Mouse (Mus musculus): Measurements from ENCODE around the gene Gtpbp4. TPM values are rescaled to one million over a fixed set of nuclear protein-coding genes. Genes with fewer than 3 reads are reported as not detected.
"Not testable (repeated sequence)": the region's sequence is repeated elsewhere in the genome, so short reads cannot be mapped to it uniquely, and the experiment has no call there.

The Gtpbp4 gene
- 10 to 100 TPM; 35.9 to 38.1 TPM for total RNA-seq (2021)
- long read RNA-seq, experiment 1, full-length matches to known transcripts: 28 of 34 reads
- long read RNA-seq, experiment 1, partial matches to known transcripts: 2 of 34 reads
- long read RNA-seq, experiment 1, other reads (novel, unspliced or antisense): 4 of 34 reads
- long read RNA-seq, experiment 2, full-length matches to known transcripts: 51 of 55 reads
- long read RNA-seq, experiment 2, partial matches to known transcripts: 0 of 55 reads
- long read RNA-seq, experiment 2, other reads (novel, unspliced or antisense): 4 of 55 reads

- DNase-seq: peak; percentile 96
These were observed at the start of gene Gtpbp4 for GRCm38 (mm10) chr13:8995990-8996786. Gene Gtpbp4, minus strand, starts transcription at chr13:8996083.

- no peak for DNase-seq
These were observed 48.8 kb upstream of the Gtpbp4 start for GRCm38 (mm10) chr13:9044731-9045130.

DNA sequence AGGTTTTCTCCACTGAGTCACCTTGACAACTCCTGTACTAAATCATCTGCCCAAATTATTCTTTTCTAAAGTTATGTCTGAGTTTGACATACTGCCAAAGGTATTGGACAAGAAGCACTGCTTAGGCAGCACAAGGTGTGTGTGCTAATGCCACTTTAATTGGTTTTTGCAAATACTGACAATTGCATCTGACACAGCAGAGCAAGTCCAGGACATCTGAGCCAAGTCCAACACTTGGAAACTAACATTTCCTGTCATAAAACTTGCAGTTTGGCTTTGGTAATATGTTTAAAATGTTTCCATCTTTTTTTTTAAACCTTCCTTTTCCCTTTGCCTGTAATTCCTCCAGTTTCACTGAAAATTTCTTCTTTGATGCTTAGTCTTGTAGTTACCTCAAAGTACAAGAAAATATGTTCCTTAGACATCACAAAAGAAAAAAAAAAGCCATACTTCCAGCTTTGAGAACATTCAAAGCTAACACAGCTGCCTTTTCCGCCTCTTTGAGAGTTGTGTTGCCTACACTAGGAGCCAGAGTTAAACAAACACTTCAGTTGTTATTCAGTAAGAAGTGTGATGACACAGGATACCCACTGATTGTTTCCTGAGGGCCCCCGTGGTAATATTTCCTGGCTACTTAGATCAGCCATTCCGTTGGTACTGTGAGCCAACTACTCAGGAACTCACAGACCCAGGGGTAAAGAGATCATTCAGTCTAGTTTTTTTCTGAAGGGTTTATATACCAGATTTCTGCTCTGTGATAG, 47.6 kb upstream of the Gtpbp4 start:
- no peak for DNase-seq

DNA sequence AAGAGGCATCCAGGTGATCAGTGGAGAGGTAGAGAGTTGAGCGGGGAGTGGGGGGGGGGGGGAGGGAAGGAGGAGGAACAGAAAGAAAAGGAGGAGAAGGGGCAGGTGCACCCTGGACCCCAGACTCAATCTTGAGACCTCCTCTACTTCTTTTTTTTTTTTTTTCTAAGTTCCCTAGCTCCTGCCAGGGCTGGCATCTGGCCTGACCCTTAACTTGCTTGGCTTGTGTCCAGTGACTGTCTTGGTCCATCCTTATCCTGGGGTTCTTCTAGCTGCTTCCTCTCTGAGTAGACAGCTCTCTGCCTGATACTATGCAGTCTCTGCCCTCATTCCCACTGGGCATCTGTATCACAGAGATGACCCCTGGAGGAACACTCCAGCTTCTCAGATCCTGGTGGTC, 44.7 kb upstream of the Gtpbp4 start:
- no peak for DNase-seq

DNA sequence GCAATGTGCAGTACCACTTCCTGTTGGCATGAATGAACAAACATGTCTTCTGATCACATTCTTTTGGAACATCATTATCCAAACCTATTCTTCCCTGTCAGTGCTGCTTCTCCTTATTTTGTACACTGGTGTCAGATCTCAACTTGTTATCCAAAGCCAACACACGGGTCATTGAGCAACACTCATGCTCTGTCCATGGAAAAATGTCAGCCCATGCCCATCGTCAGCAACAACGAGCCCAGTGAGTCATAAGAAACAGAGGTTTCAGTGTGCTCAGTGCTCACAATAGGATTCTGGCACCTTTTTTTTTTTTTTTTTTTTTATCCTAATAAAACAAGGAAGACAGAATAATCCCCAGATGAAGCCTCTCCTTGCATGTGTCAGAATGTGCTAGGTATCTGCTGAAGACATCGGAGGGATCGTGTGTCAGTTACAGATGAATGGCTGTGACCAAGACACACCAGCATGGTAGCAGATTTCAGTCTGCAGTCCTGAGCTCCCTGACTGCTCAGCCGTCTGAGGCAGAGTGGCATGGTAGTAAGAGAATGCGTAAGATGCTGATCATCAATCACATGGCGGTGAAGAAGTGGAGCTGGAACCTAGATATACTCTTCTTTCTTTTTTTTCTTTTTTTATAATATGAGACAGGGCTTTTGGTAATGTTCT, 36.2 kb upstream of the Gtpbp4 start:
- no peak for DNase-seq

DNA sequence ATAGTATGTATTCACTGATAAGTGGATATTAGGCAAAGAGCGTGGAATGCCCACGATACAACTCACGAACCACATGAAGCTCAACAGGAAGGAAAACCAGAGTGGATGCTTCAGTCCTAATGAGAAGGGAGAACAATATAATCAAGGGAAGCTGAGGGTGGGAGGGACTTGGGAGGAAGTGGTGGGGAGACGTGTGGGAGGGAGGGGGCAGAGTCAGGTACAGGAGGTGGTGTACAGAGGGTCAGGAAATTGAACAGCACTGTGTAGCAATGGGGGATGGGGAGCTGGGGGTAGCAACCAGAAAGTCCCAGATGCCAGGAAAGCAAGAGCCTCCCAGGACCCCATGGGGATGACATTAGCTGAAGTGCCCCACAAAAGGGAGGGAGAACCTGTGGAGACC, 34.5 kb upstream of the Gtpbp4 start:
- DNase-seq: no peak

- no peak for DNase-seq
These were observed 31.4 kb upstream of the Gtpbp4 start for GRCm38 (mm10) chr13:9027251-9027650.

DNA sequence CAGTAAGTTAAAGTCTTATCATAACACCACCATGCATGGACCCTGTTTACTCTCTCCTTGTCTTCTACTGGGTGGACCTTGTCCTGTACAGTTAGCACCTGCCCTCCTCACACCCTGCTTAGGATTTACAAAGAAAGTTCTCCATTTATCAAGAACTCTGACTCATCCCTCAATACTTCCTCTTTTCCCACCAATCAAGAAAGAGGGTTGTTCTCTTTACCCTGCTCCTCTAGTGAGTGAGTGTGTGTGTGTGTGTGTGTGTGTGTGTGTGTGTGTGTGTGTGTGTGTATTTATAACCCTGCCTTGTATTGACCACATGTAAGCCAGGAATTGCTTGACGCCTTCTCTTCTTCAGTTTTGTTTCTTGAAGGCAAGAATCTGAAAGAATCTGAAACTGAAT, 26.7 kb upstream of the Gtpbp4 start:
- no peak for DNase-seq

DNA sequence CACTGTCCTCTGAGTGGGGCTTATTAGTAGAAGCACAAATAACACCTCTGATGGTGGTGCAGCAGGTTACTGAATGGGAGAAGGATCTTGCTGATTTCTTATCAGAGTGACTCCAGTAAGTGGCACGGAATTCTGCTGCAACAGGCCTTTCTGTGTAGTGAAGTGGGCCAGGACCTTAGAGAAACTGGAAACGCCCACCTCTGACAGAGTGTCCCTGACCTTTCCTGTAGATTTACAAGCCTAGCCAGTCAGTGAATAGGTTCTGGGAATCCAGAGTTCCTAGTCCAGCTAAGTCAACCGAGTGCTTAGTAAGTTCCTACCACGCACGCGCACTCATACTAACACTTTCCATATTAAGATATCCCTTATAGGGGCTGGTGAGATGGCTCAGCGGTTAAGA, 25.7 kb upstream of the Gtpbp4 start:
- DNase-seq: no peak

DNA sequence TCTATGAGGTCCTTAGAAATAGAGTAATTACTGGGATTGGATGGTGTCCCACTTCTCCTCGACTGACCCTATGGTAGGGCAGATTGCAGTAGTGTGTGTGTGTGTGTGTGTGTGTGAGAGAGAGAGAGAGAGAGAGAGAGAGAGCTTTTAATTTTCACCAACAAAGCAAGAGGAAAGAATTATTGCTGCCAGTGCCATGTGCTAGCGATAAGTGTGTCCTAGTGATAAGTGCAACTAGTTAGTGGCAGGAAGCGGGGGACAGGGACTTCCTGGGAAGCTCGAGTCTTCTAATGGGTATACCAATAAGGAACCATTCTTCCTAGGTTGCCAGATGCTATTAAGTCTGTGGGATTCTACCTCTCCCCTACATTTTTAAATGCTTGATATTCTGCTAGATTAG, 23.8 kb upstream of the Gtpbp4 start:
- no peak for DNase-seq

DNA sequence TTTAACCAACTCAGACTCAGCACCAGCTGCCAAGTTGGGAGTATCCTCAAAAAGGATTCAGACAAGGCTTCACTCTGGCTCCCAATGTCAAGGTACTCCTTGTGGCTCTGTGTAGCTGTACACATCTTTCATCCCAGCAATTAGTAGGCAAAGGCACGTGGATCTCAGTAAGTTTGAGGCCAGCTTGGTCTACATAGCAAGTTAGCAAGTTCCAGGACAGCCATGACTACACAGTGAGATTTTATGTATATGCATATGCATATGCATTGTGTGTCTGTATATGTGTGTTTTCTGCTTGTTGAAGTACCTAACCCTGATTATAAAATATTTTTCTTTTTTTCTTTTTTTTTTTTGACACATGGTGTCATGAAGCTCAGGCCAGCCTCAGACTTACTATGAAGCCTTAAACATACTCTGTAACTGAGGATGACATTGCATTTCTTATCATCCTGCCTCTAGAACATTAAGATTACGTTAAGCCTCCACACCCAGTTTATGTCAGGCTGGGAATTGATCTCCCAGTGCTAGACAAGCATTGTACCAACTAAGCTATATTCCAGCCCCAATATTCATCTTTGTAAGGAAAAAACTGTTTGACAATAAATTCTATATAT, 23.2 kb upstream of the Gtpbp4 start:
- no peak for DNase-seq

- peak; percentile 7 for DNase-seq
These were observed 21.3 kb upstream of the Gtpbp4 start for GRCm38 (mm10) chr13:9017190-9017589.

DNA sequence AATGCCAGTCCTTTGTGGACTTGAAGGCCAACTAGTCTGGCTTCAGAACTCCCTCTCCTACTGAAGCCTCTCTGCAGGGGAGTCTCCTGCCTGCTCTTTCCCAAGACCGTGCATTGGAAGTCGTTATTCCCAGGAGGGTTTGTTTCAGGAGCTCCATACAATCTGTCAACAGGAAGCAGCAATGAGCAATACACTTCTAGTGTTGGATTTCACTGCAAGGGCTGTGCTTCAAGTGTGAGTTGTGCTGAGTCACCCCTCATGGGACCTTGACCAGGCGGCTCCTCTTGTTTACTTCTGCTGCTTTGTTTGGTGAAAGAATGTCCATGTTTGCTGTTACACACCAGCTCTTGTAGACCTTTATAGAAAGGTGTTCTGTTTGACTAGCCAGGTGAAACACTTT, 18.5 kb upstream of the Gtpbp4 start:
- DNase-seq: no peak

GRCm38 (mm10) chr13:9013483-9013882, 17.6 kb upstream of the Gtpbp4 start:
- no peak for DNase-seq

DNA sequence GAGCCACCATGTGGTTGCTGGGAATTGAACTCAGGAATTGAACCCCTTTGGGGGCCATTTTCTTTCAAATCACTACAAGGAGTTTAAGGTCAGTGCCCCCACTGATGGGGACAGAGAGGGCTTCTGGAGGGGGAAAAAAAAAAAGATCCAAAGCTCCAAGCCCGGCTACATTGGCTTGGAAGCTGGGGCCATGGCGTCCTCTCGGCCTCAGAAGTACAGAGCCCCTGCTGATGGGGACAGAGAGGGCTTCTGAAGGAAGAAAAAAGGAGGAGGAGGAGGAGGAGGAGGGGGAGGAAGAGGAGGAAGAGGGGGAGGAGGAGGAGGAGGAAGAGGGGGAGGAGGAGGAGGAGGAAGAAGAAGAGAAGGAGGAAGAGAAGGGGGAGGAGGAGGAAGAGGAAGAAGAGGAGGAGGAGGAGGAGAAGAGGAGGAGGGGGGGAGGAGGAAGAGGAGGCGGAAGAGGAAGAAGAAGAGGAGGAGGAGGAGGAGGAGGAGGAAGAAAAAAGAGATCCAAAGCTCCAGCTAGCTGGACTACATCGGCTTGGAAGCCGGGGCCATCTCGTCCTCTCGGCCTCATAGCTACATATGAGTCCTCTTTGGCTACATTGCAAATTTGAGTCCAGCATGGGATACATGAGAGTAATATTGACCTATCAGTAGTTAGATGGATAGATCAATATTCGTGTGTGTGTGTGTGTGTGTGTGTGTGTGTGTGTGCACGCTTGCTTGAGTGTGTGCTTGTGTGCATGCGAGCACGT, 15.9 kb upstream of the Gtpbp4 start:
- DNase-seq: peak; percentile 27

- no peak for DNase-seq
These were observed 7.4 kb upstream of the Gtpbp4 start for GRCm38 (mm10) chr13:9003306-9003705.

GRCm38 (mm10) chr13:8999464-8999863, 3.6 kb upstream of the Gtpbp4 start:
- no peak for DNase-seq

GRCm38 (mm10) chr13:8997221-8997620, 1.3 kb upstream of the Gtpbp4 start:
- not testable (repeated sequence) for DNase-seq

DNA sequence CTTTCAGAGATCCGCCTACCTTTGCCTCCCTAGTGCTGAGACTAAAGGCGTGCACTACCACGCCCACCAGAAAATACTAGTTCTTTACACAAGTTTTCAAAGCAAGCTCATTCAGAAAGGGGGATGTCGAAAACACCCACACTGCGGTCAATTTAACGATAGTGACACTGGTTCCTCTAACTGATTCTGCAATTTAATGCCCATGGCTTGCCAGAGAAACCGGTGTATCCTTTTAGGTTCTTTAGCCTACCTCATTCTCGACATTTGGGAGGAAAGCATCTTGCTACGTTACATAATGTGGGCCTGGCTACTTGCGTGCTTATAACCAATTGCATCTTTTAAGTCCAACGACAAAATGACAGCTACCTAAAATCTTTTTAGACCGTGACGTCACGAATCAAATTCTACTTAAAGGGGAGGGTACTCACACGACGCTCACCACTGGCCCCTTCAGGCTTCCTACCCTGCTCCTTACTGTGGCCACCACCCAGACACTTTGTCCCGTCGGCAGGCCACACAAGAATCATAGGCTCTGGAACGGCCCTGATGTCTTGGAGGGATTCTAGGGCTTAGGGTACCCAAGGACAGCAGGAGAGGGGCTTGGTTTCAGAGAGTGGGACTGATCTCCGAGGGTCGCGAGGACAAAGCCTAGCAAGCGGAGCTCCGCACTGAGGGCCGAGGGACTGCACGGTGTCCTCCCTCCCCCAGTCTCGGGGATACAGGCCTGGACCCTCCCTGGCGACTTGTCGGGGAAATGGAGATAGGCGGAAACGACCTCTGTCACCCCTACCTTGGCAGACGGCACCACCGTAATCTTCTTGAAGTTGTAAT, 509 bp downstream of the Gtpbp4 start:
- DNase-seq: no peak

- no peak for DNase-seq
These were observed 3.7 kb downstream of the Gtpbp4 start for GRCm38 (mm10) chr13:8992231-8992630.
